Mouse (Mus musculus) small intestine, adult 2 months (tissue): Measurements from ENCODE around the gene Fbxw7.

Experiments
- CTCF ChIP-seq: fragments of 200-500 bp; IDR thresholded peaks from 2 replicates; pipeline ENCODE4 v1.5.1; 2012; ENCODE audit warnings: low read depth, mild to moderate bottlenecking, control low read depth, inconsistent platforms, low read length, moderate library complexity, mixed read lengths; ENCODE audit not compliant: insufficient replicate concordance, insufficient read length; ENCODE audit errors: extremely low read depth
- POLR2A ChIP-seq: fragments of 200-500 bp; IDR thresholded peaks from 2 replicates; pipeline ENCODE4 v1.6.1; 2012; ENCODE audit warnings: low read depth, mild to moderate bottlenecking, control low read depth, inconsistent platforms, low read length, moderate library complexity

GRCm38 (mm10) chr3:84768940-84769339 is 46.1 kb upstream of the Fbxw7 start:
- no peak for TF ChIP-seq POLR2A
- TF ChIP-seq CTCF, result no peak
